Mouse (Mus musculus) liver, postnatal 0 days (tissue): Measurements from ENCODE around the gene Cbfa2t3. TPM values are rescaled to one million over a fixed set of nuclear protein-coding genes. Genes with fewer than 3 reads are reported as not detected.
A peak's percentile ranks its signal among the peaks of the same experiment; 100 is the strongest.

Experiments
- ATAC-seq: fragments of 200-750 bp; cut with Nextera tagmentation; 2 replicates; pipeline ENCODE4 v1.8.0; 2017; ENCODE audit warnings: mild to moderate bottlenecking, moderate library complexity
- DNase-seq: peaks from one replicate; pipeline ENCODE4 v3.0.0-alpha.2; 2016
- H3K27ac ChIP-seq: fragments of 300-500 bp; sonication (generic); 2 replicates; pipeline ENCODE4 v1.5.1; 2014; ENCODE audit warnings: antibody characterized with exemption, moderate library complexity, mild to moderate bottlenecking, low read depth
- H3K27me3 ChIP-seq: fragments of 300-500 bp; sonication (generic); 2 replicates; pipeline ENCODE4 v1.6.1; 2014; ENCODE audit warnings: low read length, control low read depth, mixed read lengths; ENCODE audit not compliant: insufficient read depth
- H3K36me3 ChIP-seq: fragments of 300-500 bp; sonication (generic); replicated peaks from 2 replicates; pipeline ENCODE4 v1.6.1; 2014; ENCODE audit warnings: mild to moderate bottlenecking, control low read depth, low read length, moderate library complexity, mixed read lengths; ENCODE audit not compliant: insufficient read depth
- H3K4me1 ChIP-seq: fragments of 300-500 bp; sonication (generic); 2 replicates; pipeline ENCODE4 v1.6.1; 2014; ENCODE audit warnings: antibody characterized with exemption, mild to moderate bottlenecking, control low read depth; ENCODE audit not compliant: insufficient read depth
- H3K4me2 ChIP-seq: fragments of 300-500 bp; sonication (generic); 2 replicates; pipeline ENCODE4 v1.6.1; 2014; ENCODE audit warnings: low read depth, mild to moderate bottlenecking, low read length, moderate library complexity, mixed read lengths
- H3K4me3 ChIP-seq: fragments of 300-500 bp; sonication (generic); 2 replicates; pipeline ENCODE4 v1.5.1; 2014; ENCODE audit warnings: low read depth, low read length
- H3K9ac ChIP-seq: fragments of 300-500 bp; sonication (generic); replicated peaks from 2 replicates; pipeline ENCODE4 v1.6.1; 2014; ENCODE audit warnings: mild to moderate bottlenecking, moderate library complexity
- H3K9me3 ChIP-seq: fragments of 300-500 bp; sonication (generic); 2 replicates; pipeline ENCODE4 v1.6.1; 2016; ENCODE audit warnings: mild to moderate bottlenecking, control low read depth, low read length, mixed read lengths
- CTCF ChIP-seq: sonication (generic); IDR thresholded peaks from 2 replicates; pipeline ENCODE4 v1.5.1; 2016; ENCODE audit warnings: antibody characterized with exemption, low read depth
- EP300 ChIP-seq: IDR thresholded peaks from 2 replicates; pipeline ENCODE4 v1.6.1; 2016; ENCODE audit warnings: antibody characterized with exemption, low read depth, mild to moderate bottlenecking
- WGBS: fragments of 180-500 bp; shearing (Covaris S2); extraction: QIAGEN DNeasy Blood & Tissue Kit; methylation state at CpG from one replicate; pipeline ENCODE4 v1.1.7; 2014; ENCODE audit not compliant: insufficient replicate concordance; 5-methylcytosine and 5-hydroxymethylcytosine counted together
- polyA plus RNA-seq: library from polyadenylated mRNA; unstranded; fragments of >200 nt; fragmentation: Nextera tagmentation; extraction: Ambion mirVana; gene quantifications from 2 replicates; pipeline ENCODE4 v1.2.1, GENCODE M21; 2015

The Cbfa2t3 gene
- polyA plus RNA-seq, 1 experiment from 2014 or later, result 2.4 TPM

DNA sequence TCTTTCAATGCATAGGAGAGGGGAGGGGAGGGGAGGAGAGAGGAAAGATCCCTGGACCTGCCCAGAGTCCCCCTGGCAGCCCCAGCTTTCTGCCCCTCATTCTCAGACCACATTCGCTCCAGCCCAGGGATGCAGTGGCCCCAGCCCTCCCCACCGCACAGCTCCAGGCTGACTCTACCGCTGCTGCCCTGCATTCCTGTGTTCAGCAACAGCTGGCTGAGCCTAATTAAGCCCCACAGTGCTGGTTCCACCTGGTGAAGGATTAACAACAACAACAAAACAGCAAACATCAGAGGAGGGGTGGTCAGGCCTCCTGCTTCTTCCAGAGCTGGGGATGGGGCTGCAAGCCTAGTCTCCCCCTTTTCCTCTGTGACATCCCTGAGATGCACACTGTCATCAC lies 29.7 kb upstream of the Cbfa2t3 start:
- Histone ChIP-seq H3K36me3 (no peaks in the 10 kb centered on the region), H3K27me3 (peaks cover 25% of the 10 kb centered on the region; the same call in 1 of the 2 replicates), H3K4me2 (no peak overlapping the region), H3K27ac (no peak overlapping the region), H3K9me3 (no peaks in the 10 kb centered on the region), H3K4me1 (no peaks in the 10 kb centered on the region; the same call in 1 of the 2 replicates), H3K9ac (no peak overlapping the region), H3K4me3 (no peak overlapping the region)
- DNase-seq (no peak), ATAC-seq (no peak)
- TF ChIP-seq EP300 (no peak), CTCF (no peak)
- WGBS, result 45% methylated on average over 3 of the region's 3 CpGs

GRCm38 (mm10) chr8:122727412-122727811 lies 28.5 kb upstream of the Cbfa2t3 start:
- Histone ChIP-seq H3K4me3 (no peak overlapping the region), H3K4me2 (no peak overlapping the region), H3K36me3 (no peaks in the 10 kb centered on the region), H3K9me3 (no peaks in the 10 kb centered on the region), H3K27me3 (peaks cover 32% of the 10 kb centered on the region; the same call in 1 of the 2 replicates), H3K4me1 (no peaks in the 10 kb centered on the region; the same call in none of the 2 replicates), H3K27ac (no peak overlapping the region), H3K9ac (no peak overlapping the region)
- ATAC-seq (peak; percentile 27; the same call in 1 of the 2 replicates), DNase-seq (no peak)
- WGBS, result 54% methylated on average over 5 of the region's 5 CpGs
- TF ChIP-seq EP300 (no peak), CTCF (peak; percentile 37; the same call in 1 of the 2 replicates)

DNA sequence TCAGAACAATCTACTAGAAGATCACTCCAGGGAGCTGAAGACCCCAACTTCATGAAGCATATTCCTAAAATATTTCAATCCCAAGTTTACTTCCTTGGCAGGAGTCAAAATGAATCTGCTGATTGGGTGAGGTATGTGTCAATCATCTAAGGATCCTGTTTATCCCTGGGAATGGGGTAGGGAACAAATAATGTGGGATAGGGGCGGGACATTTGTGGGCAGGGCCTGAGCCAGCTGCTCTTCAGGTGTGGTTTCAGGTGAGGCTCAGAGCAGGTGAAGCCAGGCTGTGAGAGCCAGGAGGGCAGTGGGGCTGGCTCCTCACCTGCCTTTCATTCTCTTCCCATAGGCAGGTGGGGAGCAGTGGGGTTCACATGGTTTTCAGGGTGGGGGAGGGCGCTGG lies 27.9 kb upstream of the Cbfa2t3 start:
- Histone ChIP-seq H3K9me3 (no peaks in the 10 kb centered on the region), H3K36me3 (no peaks in the 10 kb centered on the region), H3K4me1 (peaks cover 5% of the 10 kb centered on the region), H3K4me3 (no peak overlapping the region), H3K27me3 (peaks cover 37% of the 10 kb centered on the region; the same call in 1 of the 2 replicates), H3K9ac (no peak overlapping the region), H3K27ac (no peak overlapping the region), H3K4me2 (no peak overlapping the region)
- TF ChIP-seq CTCF (no peak), EP300 (no peak)
- WGBS, result 49% methylated on average over 2 of the region's 2 CpGs
- ATAC-seq (no peak), DNase-seq (no peak)

DNA sequence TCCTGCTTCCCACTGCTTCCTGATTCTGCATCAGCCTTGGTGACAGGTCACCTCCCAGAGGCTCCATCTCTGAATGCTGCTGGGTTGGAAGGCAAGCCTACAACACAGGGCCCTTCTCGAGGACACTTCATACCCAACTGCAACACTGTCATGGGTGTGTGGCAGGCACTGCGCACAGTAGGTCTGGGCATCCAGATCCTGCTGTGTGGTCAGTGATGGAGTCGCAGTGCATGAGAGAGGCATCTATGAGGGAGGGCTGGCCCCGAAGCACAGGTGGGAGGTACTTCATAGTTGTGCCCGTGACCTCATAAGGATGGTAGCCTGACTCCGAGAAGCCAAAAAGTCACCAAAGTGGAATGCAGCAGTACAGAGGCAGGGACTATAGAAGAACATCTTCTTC lies 26.3 kb upstream of the Cbfa2t3 start:
- Histone ChIP-seq H3K4me2 (no peak overlapping the region), H3K27ac (no peak overlapping the region), H3K9ac (no peak overlapping the region), H3K9me3 (no peaks in the 10 kb centered on the region), H3K4me3 (no peak overlapping the region), H3K27me3 (peaks cover 45% of the 10 kb centered on the region), H3K36me3 (no peaks in the 10 kb centered on the region), H3K4me1 (peaks cover 21% of the 10 kb centered on the region)
- TF ChIP-seq EP300 (no peak), CTCF (no peak)
- ATAC-seq, result no peak
- 89% methylated on average over 6 of the region's 6 CpGs for WGBS
- DNase-seq, result no peak

DNA sequence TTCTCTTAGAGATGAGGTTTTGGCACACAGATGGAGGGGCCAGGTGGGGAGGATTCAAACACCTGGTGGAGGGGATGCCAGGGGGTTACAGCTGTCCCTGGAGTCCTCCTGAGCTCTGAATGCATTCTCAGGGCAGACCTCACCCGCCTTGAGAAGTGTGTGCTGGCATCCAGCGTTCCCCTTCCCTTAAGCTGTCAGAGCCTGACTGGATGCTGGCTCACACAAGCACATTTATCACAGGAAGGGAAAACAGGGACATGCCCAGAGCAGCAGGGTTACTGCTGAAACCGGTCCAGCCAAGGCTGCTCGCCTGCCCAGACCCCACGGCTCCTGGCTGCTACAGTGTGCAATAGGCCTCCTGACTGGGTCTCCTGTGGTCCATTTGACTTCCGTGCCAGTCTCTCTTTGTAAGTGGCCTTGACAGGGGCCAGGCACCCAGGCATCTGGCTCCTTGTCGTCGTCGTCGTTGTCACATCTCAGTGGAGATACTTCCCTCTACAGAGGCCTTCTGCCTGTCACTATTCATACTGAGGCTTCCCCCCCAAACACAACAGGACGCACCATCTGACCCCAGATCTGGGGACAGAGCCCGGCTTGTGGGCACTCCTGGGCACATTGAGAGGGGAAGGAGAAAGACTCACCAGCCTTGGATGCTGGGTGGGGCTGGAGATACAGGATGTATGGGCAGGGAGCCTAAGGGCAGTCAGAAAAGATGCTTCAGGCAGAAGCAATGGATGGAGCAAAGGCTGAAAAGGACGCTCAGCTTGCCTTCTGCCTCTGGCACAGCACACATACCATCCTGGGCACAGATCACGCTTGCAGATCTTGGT lies 22.1 kb upstream of the Cbfa2t3 start:
- TF ChIP-seq EP300 (no peak), CTCF (no peak)
- DNase-seq, result peak; percentile 35

GRCm38 (mm10) chr8:122720070-122720729 lies 21.3 kb upstream of the Cbfa2t3 start:
- Histone ChIP-seq H3K9ac (peak overlapping the region; percentile 57), H3K4me3 (peak overlapping the region; percentile 33), H3K27ac (peak overlapping the region; percentile 89), H3K27me3 (peaks cover 37% of the 10 kb centered on the region), H3K4me1 (peaks cover 46% of the 10 kb centered on the region), H3K9me3 (no peaks in the 10 kb centered on the region), H3K36me3 (no peaks in the 10 kb centered on the region), H3K4me2 (peak overlapping the region; percentile 76)
- WGBS, result 4% methylated on average over 25 of the region's 25 CpGs
- peak; percentile 83 for ATAC-seq
- TF ChIP-seq CTCF, result no peak
- TF ChIP-seq EP300, result peak; percentile 98
- DNase-seq, result peak; percentile 92

More for the DNA sequence above, 22.1 kb upstream of the Cbfa2t3 start:
- Histone ChIP-seq H3K9ac (peak overlapping the region; percentile 27; the same call in 1 of the 2 replicates), H3K9me3 (no peaks in the 10 kb centered on the region), H3K4me3 (peak overlapping the region; percentile 33), H3K27ac (peak overlapping the region; percentile 89), H3K4me1 (peaks cover 46% of the 10 kb centered on the region), H3K4me2 (peak overlapping the region; percentile 76), H3K27me3 (peaks cover 40% of the 10 kb centered on the region), H3K36me3 (no peaks in the 10 kb centered on the region)
- 30% methylated on average over 14 of the region's 14 CpGs for WGBS
- ATAC-seq, result peak; percentile 18
